Mouse (Mus musculus) duodenum, adult 2 months (tissue): Measurements from ENCODE around the gene 2610002M06Rik. TPM values are rescaled to one million over a fixed set of nuclear protein-coding genes. Genes with fewer than 3 reads are reported as not detected.

Experiments used
- polyA plus RNA-seq: library from polyadenylated mRNA; depleted of rRNA; stranded (reverse); fragments of >200 nt; gene quantifications from 2 replicates; pipeline ENCODE4 v1.2.3, GENCODE M21; 2012; ENCODE audit warnings: low replicate concordance; rRNA removed

The 2610002M06Rik gene
- 0.41 and 0.43 TPM in 2 replicates for polyA plus RNA-seq

DNA sequence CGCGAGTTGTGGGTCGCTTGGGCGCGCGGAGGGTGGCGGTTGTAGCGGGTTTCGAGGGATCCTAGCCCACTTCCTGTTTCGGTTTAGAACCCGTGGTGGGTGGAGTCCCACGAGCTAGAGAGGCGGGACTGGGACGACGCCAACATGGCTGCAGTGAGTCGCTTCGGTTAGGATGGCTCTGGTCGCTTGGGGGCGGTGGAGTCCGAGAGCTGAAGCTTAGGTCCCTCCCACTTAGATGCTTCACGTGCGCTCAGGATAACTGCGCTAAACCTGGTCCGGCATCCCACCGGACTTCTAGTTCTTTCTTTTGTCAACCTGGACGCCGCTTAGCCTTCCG, at the start of gene 2610002M06Rik:
Gene 2610002M06Rik, minus strand, starts transcription at position 117 of the 337 bp plus-strand sequence.

GRCm38 (mm10) chrX:107792290-107792689, 23.8 kb downstream of the 2610002M06Rik start, which contains the start of gene Tent5d:
Gene Tent5d, plus strand, starts transcription at chrX:107792590.

Other genes starting within 250 kb of the 2610002M06Rik start
- not detected in 2 replicates for gene Tbx22, start 148.4 kb downstream of the 2610002M06Rik start, polyA plus RNA-seq
- not detected in 2 replicates for gene Tent5d, start 23.7 kb downstream of the 2610002M06Rik start, polyA plus RNA-seq
- gene Gm732, start 132.1 kb upstream of the 2610002M06Rik start, polyA plus RNA-seq = not detected in 2 replicates